Mouse (Mus musculus): ENCODE data around the gene Cldn13.
A peak's percentile ranks its signal among the peaks of the same experiment; 100 is the strongest.
"Not testable (repeated sequence)": the region's sequence is repeated elsewhere in the genome, so short reads cannot be mapped to it uniquely, and the experiment has no call there.

The Cldn13 gene

DNA sequence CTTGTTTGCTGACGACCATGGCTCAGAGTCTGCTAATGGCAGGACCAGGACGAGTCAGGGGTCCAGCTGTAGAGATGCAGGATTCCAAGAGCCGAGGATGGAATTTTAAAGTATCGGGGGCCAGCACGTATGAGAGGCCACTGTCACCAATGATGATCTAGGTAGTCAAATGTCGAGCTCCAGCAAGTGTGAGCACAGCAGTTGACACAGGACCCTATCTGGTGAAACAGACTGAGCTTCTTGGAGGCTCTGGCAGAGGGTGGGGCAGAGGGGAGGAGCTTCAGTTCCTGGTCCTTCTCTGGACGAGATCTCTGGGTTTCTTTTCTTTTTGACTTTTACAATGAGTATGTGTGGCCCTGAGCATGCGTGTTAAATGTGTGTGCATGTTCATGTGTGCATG is at the start of gene Cldn13:
Cldn13 (minus strand) TSS at position 216 of the 400 bp plus-strand sequence.
- DNase-seq (ENCODE audit: low spot score in 2 of 2): no peak

DNA sequence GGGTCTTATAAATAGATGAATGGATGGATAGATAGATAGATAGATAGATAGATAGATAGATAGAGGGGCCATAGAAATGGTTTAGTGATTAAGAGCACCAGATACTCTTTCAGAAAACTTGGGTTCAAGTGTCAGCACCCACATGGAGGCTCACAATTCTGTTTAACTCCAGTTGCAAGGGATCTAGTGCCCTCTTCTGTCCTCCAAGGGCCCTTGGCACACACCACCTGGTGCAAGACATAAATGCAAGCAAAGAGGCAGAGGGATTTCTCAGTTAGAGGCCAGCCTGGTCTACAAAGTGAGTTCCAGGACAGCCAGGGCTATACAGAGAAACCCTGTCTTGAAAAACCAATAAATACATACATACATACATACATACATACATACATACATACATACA is 49.3 kb upstream of the Cldn13 start:
- DNase-seq (ENCODE audit: low spot score in 2 of 2): not testable (repeated sequence)

DNA sequence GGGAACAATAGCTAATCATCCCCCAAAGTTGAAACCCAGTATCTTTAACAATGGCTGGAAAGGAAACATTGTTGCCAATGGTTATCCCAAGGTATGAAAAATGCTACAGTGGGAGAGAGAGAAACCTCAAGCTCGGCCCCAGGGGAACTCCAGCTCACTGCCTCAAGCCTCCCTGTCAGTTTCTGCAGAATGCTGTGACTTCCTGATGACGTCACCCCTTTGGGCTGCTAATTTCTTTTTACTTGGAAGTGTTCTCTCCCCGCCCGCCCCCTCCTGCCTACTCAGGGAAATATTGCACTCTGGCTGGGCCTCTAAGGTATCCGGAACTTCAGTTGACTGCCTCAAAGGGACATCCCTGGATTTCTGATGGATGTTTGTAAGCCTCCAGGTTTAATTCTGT is 48.2 kb upstream of the Cldn13 start:
- DNase-seq (ENCODE audit: low spot score in 2 of 2): no peak

DNA sequence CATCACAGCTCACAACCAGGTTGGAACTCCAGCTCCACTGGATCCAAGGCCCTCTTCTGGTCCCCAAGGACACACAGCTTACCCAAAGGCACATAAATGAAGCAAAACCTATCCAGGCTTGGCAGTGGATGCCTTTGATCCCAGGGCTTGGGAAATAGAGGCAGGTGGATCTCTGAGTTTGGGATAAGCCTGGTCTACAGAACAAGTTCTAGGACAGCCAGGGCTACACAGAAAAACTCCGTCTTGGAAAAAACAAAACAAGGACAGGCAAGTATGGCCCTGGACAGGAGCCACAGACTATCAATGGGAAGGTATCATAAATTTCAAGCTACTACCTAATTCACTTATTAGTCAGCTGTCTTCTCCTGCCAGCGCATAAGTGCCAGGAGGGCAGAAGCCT is 46.2 kb upstream of the Cldn13 start:
- no peak for DNase-seq (ENCODE audit: low spot score in 2 of 2)

DNA sequence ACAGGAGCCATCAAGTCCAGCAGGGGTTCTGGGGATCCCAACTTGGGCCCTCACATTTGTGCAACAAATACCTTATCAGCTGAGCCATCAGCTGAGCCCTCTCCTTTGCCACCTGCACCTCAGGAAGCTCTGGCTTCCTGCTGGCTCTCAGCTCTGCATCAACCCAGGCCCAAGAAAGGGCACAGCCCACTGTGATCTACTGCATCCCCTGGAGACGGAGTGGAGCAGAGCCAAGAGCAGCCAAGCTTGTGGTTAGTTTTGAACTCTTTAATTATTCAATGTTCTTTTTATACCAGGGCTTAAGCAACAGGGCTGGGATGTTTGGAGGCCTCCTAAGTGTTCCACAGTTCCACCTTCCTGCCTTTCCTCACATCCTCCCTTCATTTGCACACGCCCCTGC is 45.1 kb upstream of the Cldn13 start:
- no peak for DNase-seq (ENCODE audit: low spot score in 2 of 2)

DNA sequence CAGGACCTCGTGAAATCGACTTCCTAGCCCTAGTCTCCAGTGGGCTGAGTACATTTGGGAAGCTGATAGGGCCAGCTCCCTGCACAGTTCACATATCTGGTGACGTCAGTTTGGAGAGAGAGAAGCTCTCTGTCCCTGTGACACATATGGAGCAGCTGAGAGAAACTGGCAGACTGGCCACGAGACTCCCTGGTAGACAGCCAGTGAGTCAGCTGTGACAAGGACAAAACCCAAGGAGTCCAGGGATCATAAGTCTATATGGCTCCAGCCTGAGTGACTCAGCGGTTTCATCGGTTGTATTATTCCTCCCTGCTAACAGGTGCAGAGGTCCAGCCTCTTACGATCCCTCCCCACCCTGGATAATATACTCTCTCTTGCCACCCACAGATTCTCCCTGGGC is 43.8 kb upstream of the Cldn13 start:
- no peak for DNase-seq (ENCODE audit: low spot score in 2 of 2)

DNA sequence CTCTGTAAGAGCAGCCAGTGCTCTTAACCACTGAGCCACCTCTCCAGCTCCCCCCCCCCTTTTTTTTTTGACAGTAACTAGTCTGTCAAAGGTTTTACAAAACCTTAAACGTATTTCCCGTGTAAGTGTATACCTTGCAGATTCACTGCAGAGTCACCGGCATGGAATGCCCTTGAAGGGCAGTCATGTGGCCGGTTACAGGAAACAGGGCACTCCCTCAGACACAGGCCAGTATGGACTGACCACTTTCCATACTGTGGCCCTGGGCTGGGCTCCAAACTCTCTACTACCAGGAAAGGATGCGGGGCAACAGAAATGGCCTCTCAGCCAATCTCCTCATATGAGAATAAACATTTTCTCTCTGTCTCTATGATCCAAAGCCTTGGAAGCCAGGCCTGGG is 40.2 kb upstream of the Cldn13 start:
- no peak for DNase-seq (ENCODE audit: low spot score in 2 of 2)

DNA sequence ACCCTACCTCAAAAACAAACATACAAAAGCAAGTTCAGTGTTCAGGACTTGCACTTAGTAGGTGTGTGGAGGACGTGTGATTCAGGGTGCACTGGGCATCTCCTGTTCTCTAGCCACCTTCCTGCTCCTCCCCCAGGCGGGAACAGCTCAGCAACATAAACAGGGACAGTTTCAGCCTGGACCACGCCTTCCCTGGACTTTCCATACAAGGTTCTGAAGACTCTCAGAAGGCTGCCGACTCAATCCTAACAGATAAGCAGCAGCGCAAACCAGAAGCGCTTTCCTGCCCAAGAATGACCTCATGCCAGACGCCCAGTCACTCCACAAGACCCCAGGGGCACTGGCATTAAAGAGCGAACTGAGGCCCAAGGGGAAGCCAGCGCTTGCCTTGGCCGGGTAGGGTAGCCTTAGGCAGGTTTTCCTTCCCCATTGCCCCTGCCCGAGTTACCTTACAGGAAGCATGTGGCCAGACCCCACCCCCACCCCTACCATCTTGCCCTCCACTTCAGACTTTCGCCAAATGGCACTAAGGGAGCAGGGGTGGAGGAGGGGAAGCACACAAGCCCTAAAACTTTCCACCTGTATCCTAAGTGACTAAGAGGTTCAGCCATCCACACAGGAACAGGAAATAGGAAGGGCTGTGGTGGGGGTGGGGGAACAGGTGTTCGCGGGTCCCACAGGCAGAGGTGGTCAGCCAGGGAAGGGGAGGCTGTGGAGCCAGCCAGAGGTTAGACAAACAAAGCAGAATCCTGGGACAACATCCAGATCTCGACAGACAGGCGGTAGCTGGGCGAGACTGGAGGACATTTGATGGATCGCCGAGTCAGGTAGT is 35.9 kb upstream of the Cldn13 start:
- no peak for DNase-seq (ENCODE audit: low spot score in 2 of 2)

DNA sequence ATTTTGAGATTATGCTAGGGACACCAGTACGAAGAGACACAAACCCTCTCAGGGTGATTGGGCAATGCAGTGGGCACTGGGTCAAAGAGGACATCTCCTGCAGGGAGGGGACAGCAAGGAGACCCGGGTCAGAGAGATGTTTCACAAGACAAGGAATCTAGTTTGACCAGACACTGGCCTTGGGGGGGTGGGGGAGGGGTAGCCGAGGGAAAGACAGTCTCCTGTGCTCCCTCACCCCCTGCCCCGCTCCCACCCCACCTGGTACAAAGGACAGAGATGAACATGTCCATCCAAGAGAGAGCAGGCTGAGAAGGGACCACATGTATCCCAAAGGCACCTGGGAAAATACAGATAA is 32.7 kb upstream of the Cldn13 start:
- no peak for DNase-seq (ENCODE audit: low spot score in 2 of 2)

DNA sequence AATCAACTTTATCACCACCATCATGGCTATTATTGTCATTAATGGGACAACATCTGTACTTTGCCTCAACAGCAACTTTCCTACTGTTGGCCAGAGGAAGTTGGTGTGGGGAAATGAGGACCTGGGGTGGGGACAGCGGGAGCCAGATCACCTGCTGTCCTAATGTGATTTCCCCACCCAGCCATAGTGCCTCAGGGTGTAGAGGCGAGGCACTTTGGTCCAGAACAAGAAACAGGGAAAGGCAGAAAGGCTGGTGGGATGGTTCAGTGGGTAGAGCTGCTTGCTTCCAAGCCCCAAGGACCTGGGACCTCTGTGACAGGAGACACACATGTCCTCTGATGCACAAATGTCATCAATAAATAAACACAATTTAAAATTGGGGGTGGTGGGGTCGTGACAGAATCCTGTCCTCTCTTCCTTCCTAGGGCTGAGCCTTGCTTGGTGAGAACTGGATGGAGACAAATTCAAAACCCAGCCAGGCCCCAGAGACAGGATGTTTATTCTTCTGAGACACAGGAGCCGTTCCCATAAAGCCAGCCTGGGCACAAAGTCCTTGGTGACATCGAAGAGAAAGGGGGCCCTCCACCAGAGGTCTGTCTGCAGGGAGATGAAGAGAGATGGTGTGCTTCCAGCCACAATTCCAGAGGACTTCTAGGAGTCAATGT is 32.2 kb upstream of the Cldn13 start:
- DNase-seq (ENCODE audit: low spot score in 2 of 2): no peak

DNA sequence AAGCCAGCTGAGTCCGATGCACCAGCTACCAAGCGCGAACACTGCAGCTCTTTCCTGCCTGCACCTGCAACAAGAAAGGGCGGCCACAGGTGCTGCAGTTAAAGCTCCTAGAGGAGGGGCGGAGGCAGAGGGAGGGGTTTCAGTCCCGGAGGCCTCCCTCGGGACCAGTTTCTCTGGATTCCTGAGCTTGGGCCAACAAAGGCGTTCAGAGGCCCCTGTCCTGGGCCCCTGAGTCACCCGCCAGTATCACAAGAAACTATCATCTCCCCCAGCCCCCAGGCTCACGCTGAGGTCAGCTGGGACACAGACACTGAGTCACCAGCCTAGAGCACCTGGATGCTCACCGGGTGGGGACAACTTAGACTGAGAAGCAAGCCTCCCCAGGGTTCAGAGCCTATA is 31.5 kb upstream of the Cldn13 start, which contains the start of gene Cldn4:
Cldn4 (minus strand) TSS at position 78 of the 399 bp plus-strand sequence.
- peak; percentile 72 to 73 for DNase-seq (ENCODE audit: low spot score in 2 of 2)

DNA sequence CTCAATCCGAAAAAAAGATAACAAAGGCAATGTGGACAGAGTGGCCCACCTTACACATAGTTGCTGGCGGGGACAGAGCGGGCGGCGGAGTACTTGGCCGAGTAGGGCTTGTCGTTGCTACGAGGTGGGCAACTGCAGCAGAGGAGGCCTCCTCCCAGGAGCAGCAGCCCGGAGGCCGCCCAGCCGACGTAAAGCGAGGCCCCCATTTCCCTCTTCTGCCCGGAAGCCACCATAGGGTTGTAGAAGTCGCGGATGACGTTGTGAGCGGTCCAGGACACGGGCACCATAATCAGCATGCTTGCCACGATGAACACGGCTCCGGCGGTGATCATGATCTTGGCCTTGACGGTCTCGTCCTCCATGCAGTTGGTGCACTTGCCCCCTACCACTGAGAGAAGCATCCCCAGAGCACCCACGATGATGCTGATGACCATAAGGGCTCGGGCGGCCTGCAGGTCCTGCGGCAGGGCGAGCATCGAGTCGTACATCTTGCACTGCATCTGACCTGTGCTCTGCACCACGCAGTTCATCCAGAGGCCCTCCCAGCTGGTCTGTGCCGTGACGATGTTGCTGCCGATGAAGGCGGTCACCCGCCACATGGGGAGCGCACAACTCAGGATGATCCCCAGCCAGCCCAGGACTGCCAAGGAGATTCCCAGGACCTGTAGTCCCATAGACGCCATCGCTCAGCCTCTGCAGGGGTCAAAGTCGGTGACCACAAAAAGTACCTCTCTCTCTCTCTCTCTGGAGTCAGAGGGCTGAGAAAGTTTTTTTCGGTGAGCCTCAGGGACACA is 30.9 kb upstream of the Cldn13 start:
- no peak for DNase-seq (ENCODE audit: low spot score in 2 of 2)

DNA sequence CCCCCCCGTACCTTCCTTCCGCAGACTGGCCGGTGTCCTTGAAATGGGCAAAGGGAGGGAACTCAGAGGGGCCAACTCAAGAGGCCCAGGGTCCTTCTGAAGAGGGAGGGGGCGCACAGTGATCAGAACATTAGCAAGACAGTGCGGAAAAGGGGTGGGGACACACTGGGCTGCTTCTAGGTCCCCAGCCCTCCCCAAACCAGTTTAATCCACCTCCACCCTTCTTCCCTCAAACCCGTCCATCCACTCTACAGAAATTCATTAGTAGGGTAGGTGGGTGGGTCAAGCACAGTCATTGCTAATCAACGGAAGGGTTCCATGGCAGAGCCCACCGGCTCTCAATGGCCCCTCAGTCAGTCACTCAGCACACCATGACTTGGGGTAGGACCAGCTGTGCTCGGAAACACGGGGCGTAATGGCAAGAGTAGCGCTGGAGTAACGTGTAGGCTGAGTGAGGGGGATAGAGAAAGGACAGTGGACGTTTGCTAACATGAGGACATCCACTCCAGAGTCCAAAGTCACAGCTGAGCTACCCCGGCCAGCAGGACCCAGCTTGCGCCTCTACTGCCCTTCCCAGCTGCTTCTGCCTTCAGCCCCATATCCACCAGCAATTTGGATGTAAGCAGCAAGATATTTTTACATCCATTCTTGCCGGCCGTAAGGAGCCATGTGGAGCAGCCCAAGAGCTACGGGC is 30.1 kb upstream of the Cldn13 start:
- no peak for DNase-seq (ENCODE audit: low spot score in 2 of 2)

DNA sequence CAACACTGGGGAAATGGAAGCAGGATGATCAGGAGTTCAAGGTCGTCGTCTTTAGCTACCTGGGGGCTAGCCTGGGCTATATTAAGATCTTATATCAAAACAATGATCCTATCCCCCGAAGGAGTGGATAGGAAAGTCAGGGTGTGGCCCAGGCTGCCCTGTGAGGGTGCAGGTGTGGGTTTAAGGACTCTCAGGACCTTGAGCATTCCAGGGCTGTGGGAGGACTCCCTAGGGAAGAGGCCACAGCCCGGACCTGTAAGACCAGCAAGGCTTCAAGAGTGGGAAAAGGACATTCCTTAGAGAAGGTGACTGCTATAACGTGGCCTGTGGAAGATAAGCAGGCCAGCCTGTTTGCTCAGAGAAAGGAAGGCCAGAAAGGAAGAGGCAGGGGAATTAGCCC is 28.9 kb upstream of the Cldn13 start:
- no peak for DNase-seq (ENCODE audit: low spot score in 2 of 2)

DNA sequence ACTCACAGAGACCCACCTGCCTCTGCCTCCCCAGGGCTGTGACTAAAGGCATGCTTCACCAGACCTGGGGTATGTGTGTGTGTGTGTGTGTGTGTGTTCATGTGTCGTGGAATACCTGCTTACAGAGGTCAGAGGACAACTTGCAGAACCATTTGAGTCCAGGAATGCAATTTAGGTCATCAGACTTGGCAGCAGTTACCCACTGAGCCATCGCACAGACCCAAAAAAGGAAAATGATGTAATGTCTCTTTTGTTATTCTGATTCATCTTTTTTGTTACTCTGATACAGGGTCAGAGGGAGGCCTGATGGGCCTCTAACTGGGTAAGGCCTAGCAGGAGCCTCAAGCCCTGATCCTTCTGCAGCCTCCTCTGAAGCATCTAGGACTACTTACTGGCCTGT is 27.4 kb upstream of the Cldn13 start:
- DNase-seq (ENCODE audit: low spot score in 2 of 2): no peak

DNA sequence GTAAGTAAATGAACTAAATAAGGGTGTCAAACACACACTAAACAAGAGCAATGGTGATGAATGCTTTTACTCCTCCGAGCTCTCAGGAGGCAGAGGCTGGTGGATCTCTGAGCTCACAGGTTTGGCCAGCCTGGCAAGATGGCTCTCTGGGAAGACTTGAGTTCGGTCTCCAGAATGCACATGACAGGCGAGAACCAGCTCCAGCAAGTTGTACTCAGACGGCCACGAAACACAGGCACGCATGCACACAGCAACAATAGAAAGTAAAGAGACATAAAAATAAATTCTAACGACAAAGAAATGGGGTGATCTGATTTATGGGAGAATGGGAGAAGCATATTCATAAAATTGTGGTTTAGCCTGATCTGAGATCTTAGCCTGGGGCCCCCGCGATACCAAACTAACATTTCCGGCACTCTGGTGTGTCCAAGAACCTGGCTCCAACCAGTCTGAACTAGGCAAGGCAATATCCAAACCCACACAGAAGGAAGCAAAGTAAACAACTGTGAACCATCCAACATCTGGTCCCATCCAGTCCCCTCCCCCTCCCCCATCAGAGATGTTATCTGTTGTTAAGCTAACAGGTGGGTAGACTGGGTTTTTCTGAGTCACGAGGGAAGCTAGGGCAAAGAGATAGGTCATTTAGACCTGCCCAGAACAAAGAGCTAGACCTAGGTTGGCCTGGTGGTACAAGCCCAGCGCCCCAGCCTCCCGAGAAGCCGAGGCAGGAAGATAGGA is 26.3 kb upstream of the Cldn13 start:
- no peak for DNase-seq (ENCODE audit: low spot score in 2 of 2)

DNA sequence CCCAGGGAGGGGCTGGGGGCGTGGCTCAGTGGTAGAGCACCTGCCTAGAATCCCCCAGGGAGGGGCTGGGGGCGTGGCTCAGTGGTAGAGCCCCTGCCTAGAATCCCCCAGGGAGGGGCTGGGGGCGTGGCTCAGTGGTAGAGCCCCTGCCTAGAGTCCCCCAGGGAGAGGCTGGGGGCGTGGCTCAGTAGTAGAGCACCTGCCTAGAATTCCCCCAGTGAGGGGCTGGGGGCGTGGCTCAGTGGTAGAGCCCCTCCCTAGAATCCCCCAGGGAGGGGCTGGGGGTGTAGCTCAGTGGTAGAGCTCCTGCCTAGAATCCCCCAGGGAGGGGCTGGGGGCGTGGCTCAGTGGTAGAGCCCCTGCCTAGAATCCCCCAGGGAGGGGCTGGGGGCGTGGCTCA is 24.2 kb upstream of the Cldn13 start:
- DNase-seq (ENCODE audit: low spot score in 2 of 2): not testable (repeated sequence)

DNA sequence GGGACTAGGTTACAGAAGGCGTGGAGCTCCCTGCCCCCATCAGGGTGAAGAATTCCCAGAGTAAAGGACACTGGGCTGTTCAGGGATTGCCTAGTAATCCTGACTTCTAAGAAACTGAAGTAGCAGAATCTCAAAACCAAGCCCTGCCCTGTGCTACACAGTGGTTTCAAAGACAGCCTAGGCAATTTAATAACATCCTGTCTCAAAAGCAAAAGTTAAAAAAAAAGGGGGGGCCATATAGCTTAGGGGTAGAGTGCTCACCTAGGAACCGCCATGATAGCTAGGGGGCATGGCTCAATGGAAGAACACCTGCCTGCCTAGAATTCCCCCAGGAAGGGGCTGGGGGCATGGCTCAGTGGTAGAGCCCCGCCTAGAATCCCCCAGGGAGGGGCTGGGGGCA is 23.7 kb upstream of the Cldn13 start:
- DNase-seq (ENCODE audit: low spot score in 2 of 2): no peak

DNA sequence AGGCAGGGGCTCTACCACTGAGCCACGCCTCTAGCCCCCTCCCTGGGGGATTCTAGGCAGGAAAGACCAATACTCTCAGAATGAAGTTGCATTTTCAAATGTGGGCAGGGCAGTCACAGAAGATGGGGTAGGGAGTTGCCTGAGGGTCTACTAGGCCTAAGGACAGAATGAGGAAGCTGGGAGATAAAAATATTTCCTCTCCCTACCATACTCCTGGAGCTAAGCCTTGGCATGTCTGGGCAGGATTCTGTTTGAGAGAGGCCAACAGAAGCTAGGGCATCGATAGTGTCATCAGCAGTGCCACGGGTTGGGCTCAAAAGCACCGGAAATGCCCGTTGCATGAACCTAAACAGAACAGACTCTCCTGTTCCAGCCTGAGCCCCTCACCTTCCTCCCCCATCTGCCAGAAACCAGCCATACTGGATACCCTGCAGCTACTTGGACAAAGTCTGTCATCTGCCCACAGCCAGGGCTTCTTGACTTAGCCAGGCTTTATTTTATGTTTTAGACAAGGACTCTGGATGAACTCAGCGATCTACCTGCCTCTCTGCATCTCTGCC is 21.4 kb upstream of the Cldn13 start:
- no peak for DNase-seq (ENCODE audit: low spot score in 2 of 2)

DNA sequence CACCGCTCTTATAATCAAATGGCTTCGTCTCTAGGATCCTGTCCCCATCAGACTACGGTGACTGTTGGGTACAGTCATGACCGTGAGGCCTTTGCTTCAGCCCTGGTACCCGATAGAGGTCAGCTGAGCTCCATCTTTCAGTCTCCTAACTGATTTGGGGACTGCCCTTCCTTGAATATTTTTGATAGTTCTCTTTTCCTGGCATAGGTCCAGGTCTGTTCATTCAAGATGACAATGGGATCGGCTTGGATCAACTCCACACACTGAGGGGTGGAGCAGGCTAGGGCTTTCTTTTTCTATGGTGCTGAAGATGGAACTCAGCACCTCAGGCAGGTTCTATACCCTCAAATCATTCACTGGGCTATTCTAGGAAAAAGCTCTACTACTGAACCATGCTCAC is 20.7 kb upstream of the Cldn13 start:
- no peak for DNase-seq (ENCODE audit: low spot score in 2 of 2)

DNA sequence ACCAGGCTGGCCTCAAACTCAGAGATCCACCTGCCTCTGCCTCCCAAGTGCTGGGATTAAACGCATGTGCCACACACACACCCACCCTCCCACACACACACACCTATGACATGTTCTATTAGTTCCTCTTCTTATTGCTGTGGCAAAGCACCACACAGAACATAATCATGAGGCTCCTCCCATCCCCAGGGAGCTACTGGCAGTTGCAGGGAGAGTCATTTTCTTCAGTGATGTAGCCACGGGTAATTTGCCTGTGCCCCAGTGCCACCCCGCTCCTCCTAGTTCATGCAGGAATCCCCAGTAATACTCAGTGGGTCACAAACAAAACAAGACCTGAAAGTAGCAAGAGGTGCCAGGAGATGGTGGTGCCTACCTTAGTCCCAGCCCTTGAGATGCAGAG is 19.3 kb upstream of the Cldn13 start:
- no peak for DNase-seq (ENCODE audit: low spot score in 2 of 2)

All from urinary bladder, postnatal 4 days (tissue).